Mouse (Mus musculus): ENCODE measurements around the gene Pdzd2. TPM values are rescaled to one million over a fixed set of nuclear protein-coding genes. Genes with fewer than 3 reads are reported as not detected.

Pdzd2 gene
- total RNA-seq, 2 experiments from 2014 or later = 136 to 185 TPM

DNA sequence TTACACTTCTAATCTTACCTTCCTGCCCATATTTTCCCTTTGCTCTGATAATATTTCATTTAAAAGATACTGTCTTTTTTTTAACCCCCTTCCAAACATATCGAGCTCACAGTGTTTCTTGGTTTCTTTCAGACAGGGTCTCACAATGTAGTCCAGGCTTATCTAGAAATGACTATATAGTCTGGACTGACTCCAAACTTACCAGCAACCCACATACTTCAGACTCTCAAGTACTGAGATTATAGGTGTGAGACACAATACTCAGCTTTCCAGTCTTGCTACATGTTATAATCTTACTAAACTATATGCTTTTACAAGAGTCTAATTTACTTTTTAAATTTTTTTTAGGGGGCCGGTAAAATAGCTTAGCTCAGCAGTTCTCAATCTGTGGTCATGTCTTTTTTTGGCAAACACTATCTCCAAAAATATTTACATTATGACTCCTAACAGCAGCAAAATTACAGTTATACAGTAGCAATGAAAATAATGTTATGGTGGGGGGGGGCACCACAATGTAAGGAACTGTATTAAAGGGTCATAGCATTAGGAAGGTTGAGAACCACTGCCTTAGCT lies 61.1 kb downstream of the Pdzd2 start:
- DNase-seq = no peak
- intact Hi-C loops (cut with DNase I) = no loop called here

DNA sequence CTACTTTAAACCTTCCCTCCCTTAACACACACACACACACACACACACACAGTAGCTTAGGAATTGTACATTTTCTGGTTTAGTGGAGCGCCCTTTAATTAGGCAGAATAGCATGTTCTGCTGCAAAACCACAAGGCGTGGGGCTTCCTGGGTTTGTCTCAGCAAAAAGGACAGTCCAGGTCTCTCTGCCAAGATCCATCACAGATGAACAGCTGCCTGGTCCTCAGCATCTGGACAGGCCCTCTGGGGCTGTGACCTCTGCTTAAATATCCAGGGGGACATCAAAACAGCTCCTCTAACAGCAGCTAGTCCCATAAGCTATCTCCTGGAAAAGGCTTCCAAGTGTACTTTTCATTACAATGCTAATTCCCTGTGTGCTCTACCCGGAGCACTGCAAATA lies 64.4 kb downstream of the Pdzd2 start:
- intact Hi-C loops (cut with DNase I) = no loop called here
- no peak for DNase-seq

- no peak for DNase-seq
- intact Hi-C loops (cut with DNase I) = no loop called here
Observed at GRCm38 (mm10) chr15:12674026-12674425, 65.7 kb downstream of the Pdzd2 start.

DNA sequence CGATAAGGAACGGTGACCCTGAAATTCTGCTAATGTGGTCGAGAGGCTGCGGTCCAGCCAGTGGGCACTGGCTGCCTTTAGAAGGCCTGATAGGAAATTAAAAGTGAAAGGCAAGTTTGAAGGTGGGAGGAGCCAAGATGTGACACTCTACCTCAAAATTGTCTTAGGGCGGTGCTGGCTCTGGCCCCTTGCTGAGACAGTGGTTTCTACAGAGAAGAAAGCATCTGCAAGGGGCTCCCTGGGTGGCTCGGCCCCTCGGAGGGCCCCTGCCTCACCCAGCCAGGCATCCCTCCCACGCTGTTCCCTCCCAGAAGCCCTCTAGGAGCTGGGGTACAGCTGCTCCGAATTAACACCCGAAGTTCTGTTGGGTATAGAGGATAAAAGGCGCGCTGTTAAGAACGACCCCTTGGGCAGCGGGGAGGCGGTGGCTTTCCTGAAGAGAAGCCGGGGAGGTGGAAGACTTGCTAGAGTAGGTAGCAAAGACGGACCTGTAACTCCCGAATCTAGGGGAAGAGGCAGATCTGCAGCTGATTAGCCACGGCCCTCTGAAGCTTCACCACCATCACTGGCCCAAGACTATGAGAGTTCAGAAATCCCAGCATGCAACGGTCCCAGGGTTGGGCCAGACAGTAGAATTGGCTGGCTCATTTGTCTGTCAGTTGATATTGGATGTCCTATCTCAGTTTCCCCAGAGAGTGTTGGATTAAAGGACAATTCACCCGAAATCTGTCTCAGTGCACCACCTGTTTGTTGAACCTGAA lies 71.8 kb downstream of the Pdzd2 start:
- DNase-seq = no peak
- intact Hi-C loops (cut with DNase I) = no loop called here

DNA sequence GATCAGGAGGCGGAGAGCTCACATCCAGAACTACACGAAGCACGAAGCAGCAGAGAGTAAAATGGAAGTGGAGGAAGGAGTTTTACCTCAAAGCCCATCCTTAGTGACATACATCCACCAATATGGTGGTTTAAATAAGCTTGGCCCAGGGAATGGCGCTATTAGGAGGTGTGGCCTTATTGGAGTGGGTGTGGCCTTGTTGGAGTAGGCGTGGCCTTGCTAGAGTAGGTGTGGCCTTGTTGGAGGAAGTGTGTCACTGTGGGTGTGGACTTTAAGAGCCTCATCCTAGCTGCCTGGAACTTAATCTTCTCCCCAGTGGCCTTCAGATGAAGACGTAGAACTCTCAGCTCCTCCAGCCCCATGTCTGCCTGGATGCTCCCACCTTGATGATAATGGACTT lies 73.8 kb downstream of the Pdzd2 start:
- intact Hi-C loops (cut with DNase I) = no loop called here
- DNase-seq = no peak

DNA sequence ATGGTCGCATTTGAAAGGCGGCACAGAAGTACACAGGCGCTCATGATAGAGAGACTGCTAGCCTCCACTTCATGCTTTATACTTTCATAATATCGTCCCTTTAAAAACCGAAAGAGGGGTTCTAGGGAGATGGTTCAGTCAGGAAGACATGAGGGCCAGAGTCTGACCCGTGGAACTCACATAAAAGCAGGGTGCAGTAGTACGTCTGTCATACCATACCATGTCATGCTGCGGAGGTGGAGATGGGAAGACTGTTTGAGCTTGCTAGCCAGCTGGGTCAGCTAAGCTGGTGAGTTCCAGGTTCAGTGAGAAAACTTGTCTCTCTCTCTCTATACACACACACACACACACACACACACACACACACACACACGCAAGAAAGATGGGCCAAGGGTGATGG lies 76.4 kb downstream of the Pdzd2 start:
- intact Hi-C loops (cut with DNase I) = no loop called here

GRCm38 (mm10) chr15:12660320-12660719 lies 79.4 kb downstream of the Pdzd2 start:
- no peak for DNase-seq
- intact Hi-C loops (cut with DNase I) = no loop called here

More for the DNA sequence above, 76.4 kb downstream of the Pdzd2 start:
- no peak for DNase-seq

GRCm38 (mm10) chr15:12655959-12656662 lies 83.6 kb downstream of the Pdzd2 start:
- DNase-seq = no peak
- intact Hi-C loops (cut with DNase I) = no loop called here

DNA sequence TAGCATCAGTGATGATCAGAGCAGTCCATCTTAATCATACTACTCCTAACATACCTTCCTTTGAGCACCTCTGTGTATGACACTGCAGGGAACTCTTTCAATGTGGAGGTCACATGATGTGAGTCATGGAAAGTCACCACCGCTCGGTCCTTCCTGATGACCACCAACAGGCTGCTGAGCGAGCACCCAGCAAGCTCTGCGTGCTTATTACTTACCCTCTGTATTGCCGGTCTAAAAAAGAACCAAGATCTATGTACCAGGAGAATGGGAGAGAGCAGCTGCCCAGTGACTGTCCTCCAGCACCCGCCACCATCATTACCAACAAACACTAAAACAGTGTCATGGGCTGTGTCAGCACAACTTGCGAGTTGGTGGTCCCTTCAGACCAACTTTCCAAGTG lies 84.4 kb downstream of the Pdzd2 start:
- no peak for DNase-seq
- intact Hi-C loops (cut with DNase I) = no loop called here

DNA sequence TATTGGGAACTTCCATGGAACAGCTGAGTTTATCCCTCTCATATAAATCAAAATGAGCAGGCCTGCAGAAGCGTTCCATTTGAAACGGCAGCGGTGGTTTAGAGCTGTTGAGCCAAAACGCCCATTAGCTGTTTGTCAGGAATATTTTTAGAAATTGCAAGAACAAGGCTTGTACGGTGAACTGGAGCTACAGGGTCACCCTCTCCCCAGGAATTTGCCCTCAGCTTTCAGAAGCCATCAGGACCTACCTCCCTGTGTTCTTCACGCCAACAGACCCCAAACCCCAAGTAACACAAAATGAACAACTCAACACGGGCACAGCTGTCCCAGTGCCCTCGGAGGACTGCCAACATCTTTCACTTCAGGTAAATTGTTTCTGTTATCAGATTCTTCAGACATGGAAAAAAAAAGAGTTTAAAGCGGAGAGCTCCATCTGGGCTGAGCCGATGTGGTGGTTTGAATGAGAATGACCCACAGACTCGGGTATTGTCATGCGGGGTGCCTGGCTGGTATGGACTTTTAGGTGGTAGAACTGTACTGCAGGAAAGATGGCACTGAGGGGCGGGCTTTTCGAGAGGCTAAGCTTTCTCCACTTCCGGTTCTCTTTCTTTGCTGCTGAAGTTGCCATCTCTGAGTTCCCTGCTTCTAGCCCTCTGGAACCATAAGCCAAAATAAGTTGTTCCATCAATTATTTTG lies 87.2 kb downstream of the Pdzd2 start:
- no peak for DNase-seq
- intact Hi-C loops (cut with DNase I) = no loop called here

GRCm38 (mm10) chr15:12650236-12650635 lies 89.5 kb downstream of the Pdzd2 start:
- intact Hi-C loops (cut with DNase I) = no loop called here
- DNase-seq = peak in 1 of 2 experiments; percentile 34

- intact Hi-C loops (cut with DNase I) = no loop called here
Observed at GRCm38 (mm10) chr15:12649674-12650073, 90.0 kb downstream of the Pdzd2 start.

DNA sequence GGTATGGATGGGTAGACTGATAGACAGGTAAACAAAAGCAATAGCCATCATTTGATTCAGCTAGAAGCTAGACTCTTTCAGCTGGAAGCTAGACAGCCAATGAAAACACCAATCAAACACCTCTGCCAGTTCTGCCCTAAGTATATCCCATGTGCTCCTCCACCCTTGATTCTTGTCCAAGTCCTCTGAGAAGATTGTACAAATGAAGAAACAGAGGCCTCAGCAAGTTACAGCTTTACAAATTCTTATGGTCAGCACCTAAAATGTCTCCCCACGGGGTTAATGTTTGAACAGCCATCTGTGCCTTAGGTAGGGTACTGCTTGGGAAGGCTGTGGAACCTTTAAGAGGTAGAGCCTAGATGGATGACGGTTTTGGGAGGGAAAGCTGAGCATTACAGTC lies 90.6 kb downstream of the Pdzd2 start:
- intact Hi-C loops (cut with DNase I) = no loop called here
- DNase-seq = no peak

More at GRCm38 (mm10) chr15:12649674-12650073, 90.0 kb downstream of the Pdzd2 start:
- no peak for DNase-seq

GRCm38 (mm10) chr15:12640755-12641154 lies 99.0 kb downstream of the Pdzd2 start:
- DNase-seq = peak in 1 of 2 experiments; percentile 36
- intact Hi-C loops (cut with DNase I) = no loop called here

GRCm38 (mm10) chr15:12639776-12640175 lies 99.9 kb downstream of the Pdzd2 start:
- intact Hi-C loops (cut with DNase I) = no loop called here
- DNase-seq = no peak

DNA sequence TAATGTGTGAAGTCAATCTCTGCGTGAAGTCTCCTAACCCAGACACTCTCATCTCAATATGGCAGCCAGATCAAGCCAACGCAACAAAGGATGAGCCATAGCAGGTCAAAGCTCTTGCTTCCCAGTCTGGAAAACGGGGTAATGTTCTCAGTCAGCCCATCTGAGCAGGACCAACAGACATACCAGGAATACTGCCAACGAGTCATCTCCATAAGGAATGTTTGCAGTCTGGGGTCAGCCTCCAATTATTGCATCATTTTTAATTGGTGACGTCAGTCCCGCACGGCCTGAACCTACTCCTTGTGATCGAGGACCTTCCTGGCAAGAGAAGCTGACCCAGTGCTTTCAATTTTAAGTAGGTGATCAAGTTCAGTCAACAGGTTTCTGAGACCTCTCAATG lies 100.5 kb downstream of the Pdzd2 start:
- intact Hi-C loops (cut with DNase I) = no loop called here
- DNase-seq = no peak

- intact Hi-C loops (cut with DNase I) = no loop called here
- no peak for DNase-seq
Observed at GRCm38 (mm10) chr15:12638370-12639030, 101.2 kb downstream of the Pdzd2 start.

DNA sequence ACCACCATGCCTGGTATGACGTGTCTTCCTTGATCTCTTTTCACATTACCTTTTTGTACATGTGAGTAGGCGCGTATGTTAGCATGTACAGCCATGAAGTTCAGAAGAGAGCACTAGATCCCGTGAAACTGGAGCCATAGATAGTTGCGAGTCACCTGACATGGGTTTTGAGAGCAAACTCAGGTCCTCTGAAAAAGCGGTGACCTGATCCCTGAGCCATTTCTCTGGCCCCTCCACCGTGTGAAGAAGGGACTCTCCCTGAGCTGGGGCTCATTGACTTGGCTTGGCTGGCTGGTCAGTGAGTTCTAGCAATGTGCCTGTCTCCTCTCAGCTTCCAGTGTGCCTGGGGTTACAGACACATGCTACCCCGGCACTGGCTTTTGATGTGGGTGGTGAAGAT lies 102.2 kb downstream of the Pdzd2 start:
- no peak for DNase-seq
- intact Hi-C loops (cut with DNase I) = no loop called here

GRCm38 (mm10) chr15:12636386-12636785 lies 103.3 kb downstream of the Pdzd2 start:
- no peak for DNase-seq
- intact Hi-C loops (cut with DNase I) = no loop called here

DNA sequence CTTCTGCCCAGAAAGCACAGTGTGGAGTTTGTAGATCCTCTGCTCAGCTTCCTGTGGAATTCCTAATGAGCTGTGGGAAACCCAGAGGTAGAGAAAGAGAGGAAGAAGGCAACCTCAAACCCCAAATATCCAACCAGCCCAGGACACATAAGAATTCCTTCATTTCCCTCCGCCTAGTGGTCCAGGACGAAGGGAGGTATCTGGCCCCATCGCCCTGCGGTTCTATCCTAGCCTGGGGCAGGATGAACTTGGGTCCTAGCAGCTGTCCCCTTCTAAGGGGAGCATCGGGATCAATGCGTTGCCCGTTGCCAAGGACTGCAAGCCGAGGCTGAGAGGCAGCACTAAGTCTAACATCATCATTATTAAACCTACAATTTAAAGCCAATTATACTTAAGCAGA lies 104.8 kb downstream of the Pdzd2 start:
- intact Hi-C loops (cut with DNase I) = no loop called here
- no peak for DNase-seq

DNA sequence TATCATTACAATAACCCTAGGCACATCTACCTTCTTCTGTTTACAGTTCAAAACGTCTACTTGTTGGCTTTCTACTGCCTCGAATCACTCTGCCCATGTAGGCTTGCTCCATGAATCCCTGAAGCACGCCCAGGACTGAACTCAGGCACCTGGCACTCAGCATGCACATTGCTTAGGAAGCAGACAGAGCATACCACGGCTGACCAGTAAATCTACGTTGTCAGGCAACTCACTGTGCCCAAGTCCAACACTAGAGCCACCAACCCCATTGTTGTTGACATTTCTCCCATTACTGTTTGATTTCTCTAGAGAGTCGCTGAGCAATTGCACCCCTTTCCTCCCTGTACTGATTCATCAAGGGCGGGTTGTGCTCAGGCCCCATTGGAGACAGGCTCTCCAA lies 110.6 kb downstream of the Pdzd2 start:
- intact Hi-C loops (cut with DNase I) = no loop called here

More for the DNA sequence above, 110.6 kb downstream of the Pdzd2 start:
- DNase-seq = no peak
